Mouse (Mus musculus): ENCODE measurements around the gene Tk1.

GRCm38 (mm10) chr11:117813867-117814266 is 12.0 kb downstream of the Tk1 start:
- no peak for TF ChIP-seq CTCF (IDR thresholded peaks at IDR 0.05; ENCODE audit: extremely low read depth, insufficient read depth, insufficient read length, insufficient replicate concordance)
- TF ChIP-seq POLR2A (IDR thresholded peaks at IDR 0.05; ENCODE audit: low read depth, low read length) = no peak
